Comparison of ENCODE assay signal across 8 mouse cellular contexts in the genomic region with DNA sequence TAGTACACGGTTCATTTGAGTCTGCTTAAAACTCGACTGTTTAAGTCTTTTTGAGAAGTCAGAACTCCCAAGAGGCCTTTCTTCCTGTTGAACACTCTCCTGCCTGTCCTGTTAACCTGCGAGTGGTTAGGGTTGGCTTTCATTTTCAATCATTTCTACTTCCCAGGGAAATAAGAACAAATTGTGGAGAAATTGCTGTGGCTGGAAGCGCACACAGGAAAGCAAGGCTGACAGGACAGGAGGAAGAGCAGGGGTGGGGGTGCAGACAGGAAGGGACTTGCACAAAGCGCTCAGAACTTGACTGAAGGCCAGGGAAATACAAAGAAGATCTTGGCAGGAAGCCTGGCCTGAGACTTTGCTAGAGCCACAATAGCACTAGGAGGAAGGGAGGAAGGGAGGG.
A peak's percentile ranks its signal among the peaks of the same experiment; 100 is the strongest.
DNase-seq lines count a peak whose midpoint lies in the region; ATAC-seq and TF ChIP-seq lines count a peak whose summit lies in the region.

No protein-coding gene starts in this region.

- no peak for ATAC-seq in embryonic facial prominence, embryonic 12.5 days (ENCODE audit: insufficient number of reproducible peaks, insufficient read depth, low FRiP score, low TSS enrichment)
- ATAC-seq in kidney, embryonic 14.5 days (ENCODE audit: low FRiP score, low TSS enrichment): no peak
- peak; percentile 81; the same call in 1 of the 2 replicates for ATAC-seq in limb, embryonic 13.5 days (ENCODE audit: low FRiP score, low read depth)
- ATAC-seq in midbrain, postnatal 0 days (ENCODE audit: low FRiP score): peak; percentile 69

- no peak overlapping the region for H3K4me3 ChIP-seq in embryonic facial prominence, embryonic 12.5 days
- no peak overlapping the region for H3K4me3 ChIP-seq in kidney, embryonic 14.5 days (ENCODE audit: low read length)
- no peak overlapping the region for H3K4me3 ChIP-seq in limb, embryonic 13.5 days
- H3K4me3 ChIP-seq in midbrain, postnatal 0 days (ENCODE audit: low read depth, low read length): no peak overlapping the region

- H3K4me2 ChIP-seq in embryonic facial prominence, embryonic 12.5 days (replicated peaks): no peak overlapping the region
- no peak overlapping the region; the same call in 1 of the 2 replicates for H3K4me2 ChIP-seq in kidney, embryonic 14.5 days (replicated peaks; ENCODE audit: low read depth, low read length)
- no peak overlapping the region; the same call in 1 of the 2 replicates for H3K4me2 ChIP-seq in limb, embryonic 13.5 days (replicated peaks)
- H3K4me2 ChIP-seq in midbrain, postnatal 0 days (ENCODE audit: low read depth, low read length, poor library complexity, severe bottlenecking): no peak overlapping the region

- no peak overlapping the region for H3K9ac ChIP-seq in embryonic facial prominence, embryonic 12.5 days
- H3K9ac ChIP-seq in kidney, embryonic 14.5 days (ENCODE audit: low read depth, low read length): no peak overlapping the region
- no peak overlapping the region for H3K9ac ChIP-seq in limb, embryonic 13.5 days
- H3K9ac ChIP-seq in midbrain, postnatal 0 days (replicated peaks; ENCODE audit: low read length, poor library complexity, severe bottlenecking): no peak overlapping the region

- DNase-seq in urinary bladder, postnatal 14 days (ENCODE audit: low spot score): peak; percentile 79
- no peak for DNase-seq in urinary bladder, postnatal 10 days (ENCODE audit: low spot score)
- DNase-seq in heart, adult 9 months (ENCODE audit: low spot score in 2 of 2): peak; percentile 90 to 93
- DNase-seq in midbrain, postnatal 0 days (ENCODE audit: low spot score): peak; percentile 93
- peak; percentile 68 for DNase-seq in testis, postnatal 10 days (ENCODE audit: low spot score)

- TF ChIP-seq CTCF in midbrain, postnatal 0 days (IDR thresholded peaks at IDR 0.05): no peak

- no peaks in the 10 kb centered on the region for H3K36me3 ChIP-seq in embryonic facial prominence, embryonic 12.5 days
- no peaks in the 10 kb centered on the region for H3K36me3 ChIP-seq in kidney, embryonic 14.5 days (ENCODE audit: control insufficient read depth, insufficient read depth, low read length)
- H3K36me3 ChIP-seq in limb, embryonic 13.5 days: no peaks in the 10 kb centered on the region
- no peaks in the 10 kb centered on the region for H3K36me3 ChIP-seq in midbrain, postnatal 0 days (ENCODE audit: insufficient read depth, low read length)

- 18% methylated on average over 5 of the region's 5 CpGs for WGBS in embryonic facial prominence, embryonic 12.5 days
- 36% methylated on average over 5 of the region's 5 CpGs for WGBS in kidney, embryonic 14.5 days
- WGBS in limb, embryonic 13.5 days: 31% methylated on average over 5 of the region's 5 CpGs
- WGBS in midbrain, postnatal 0 days: 27% methylated on average over 5 of the region's 5 CpGs

- H3K27me3 ChIP-seq in embryonic facial prominence, embryonic 12.5 days: no peaks in the 10 kb centered on the region
- no peaks in the 10 kb centered on the region for H3K27me3 ChIP-seq in kidney, embryonic 14.5 days (ENCODE audit: control insufficient read depth, insufficient read depth, low read length)
- H3K27me3 ChIP-seq in limb, embryonic 13.5 days: no peaks in the 10 kb centered on the region
- no peaks in the 10 kb centered on the region for H3K27me3 ChIP-seq in midbrain, postnatal 0 days (ENCODE audit: insufficient read depth, low read length)

- H3K9me3 ChIP-seq in embryonic facial prominence, embryonic 12.5 days: no peaks in the 10 kb centered on the region
- no peaks in the 10 kb centered on the region for H3K9me3 ChIP-seq in kidney, embryonic 14.5 days (ENCODE audit: control insufficient read depth, low read length)
- H3K9me3 ChIP-seq in limb, embryonic 13.5 days: no peaks in the 10 kb centered on the region
- H3K9me3 ChIP-seq in midbrain, postnatal 0 days (ENCODE audit: low read length): no peaks in the 10 kb centered on the region

- H3K4me1 ChIP-seq in embryonic facial prominence, embryonic 12.5 days: peaks cover 26% of the 10 kb centered on the region
- H3K4me1 ChIP-seq in kidney, embryonic 14.5 days (ENCODE audit: control insufficient read depth, insufficient read depth, low read length): peaks cover 12% of the 10 kb centered on the region
- peaks cover 31% of the 10 kb centered on the region for H3K4me1 ChIP-seq in limb, embryonic 13.5 days
- H3K4me1 ChIP-seq in midbrain, postnatal 0 days (ENCODE audit: insufficient read depth, low read length): peaks cover 5% of the 10 kb centered on the region

- H3K27ac ChIP-seq in embryonic facial prominence, embryonic 12.5 days: peak overlapping the region; percentile 1; the same call in 1 of the 2 replicates
- peak overlapping the region; percentile 71 for H3K27ac ChIP-seq in kidney, embryonic 14.5 days (ENCODE audit: low read depth, low read length)
- H3K27ac ChIP-seq in limb, embryonic 13.5 days: peak overlapping the region; percentile 3; the same call in 1 of the 2 replicates
- H3K27ac ChIP-seq in midbrain, postnatal 0 days (ENCODE audit: low read depth, low read length): no peak overlapping the region

Comparison
In these comparisons a context has a peak if more than half of its experiments do, and no peak if none do; other contexts are left out.
1. ATAC-seq: peak in limb, embryonic 13.5 days (single experiment) and midbrain, postnatal 0 days (single experiment); none in embryonic facial prominence, embryonic 12.5 days (single experiment) and kidney, embryonic 14.5 days (single experiment).